Mouse (Mus musculus) ZHBTc4 (cell line): Measurements from ENCODE around the gene Olfr944.

Experiments
- DNase-seq: peaks from one replicate; pipeline ENCODE4 v3.0.0-alpha.2; 2011; ENCODE audit warnings: low read depth, low spot score

The Olfr944 gene

GRCm38 (mm10) chr9:39201620-39202019, at the start of gene Olfr944:
Gene Olfr944, plus strand, starts transcription at chr9:39201920.
- DNase-seq, result no peak

- peak; percentile 48 for DNase-seq
Measured at GRCm38 (mm10) chr9:39152401-39152800, 49.3 kb upstream of the Olfr944 start.

- DNase-seq, result no peak
Measured at GRCm38 (mm10) chr9:39166004-39166403, 35.7 kb upstream of the Olfr944 start, which contains the start of gene Olfr943. Gene Olfr943, plus strand, starts transcription at chr9:39166304.

GRCm38 (mm10) chr9:39249894-39250293, 48.2 kb downstream of the Olfr944 start, which contains the start of gene Olfr1537:
Gene Olfr1537, minus strand, starts transcription at chr9:39249994.
- no peak for DNase-seq
